Mouse (Mus musculus): Measurements from ENCODE around the gene Ip6k2. TPM values are rescaled to one million over a fixed set of nuclear protein-coding genes. Genes with fewer than 3 reads are reported as not detected.

Ip6k2 gene
- total and polyA plus RNA-seq, 3 experiments: 23.6 to 28.4 (median 27.2) TPM

DNA sequence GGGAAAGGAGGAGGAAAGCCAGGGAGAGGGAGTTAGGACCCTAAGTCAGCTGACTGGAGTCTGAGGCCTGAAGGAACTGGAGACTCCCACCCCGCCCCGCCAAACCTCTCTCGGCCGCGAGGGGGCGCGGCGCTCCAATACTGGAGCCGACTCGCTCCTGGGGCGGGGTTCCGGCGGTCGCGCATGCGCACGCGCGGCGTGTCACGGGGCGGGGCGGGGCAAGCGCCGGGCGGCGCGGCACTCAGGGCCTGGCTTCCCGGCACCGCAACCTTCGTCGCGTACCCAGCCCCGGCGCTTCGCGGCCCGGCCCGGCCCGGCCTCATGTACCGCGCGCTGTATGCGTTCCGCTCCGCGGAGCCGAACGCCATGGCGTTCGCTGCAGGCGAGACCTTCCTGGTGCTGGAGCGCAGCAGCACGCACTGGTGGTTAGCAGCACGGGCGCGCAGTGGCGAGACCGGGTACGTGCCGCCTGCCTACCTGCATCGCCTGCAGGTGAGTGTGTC is 24.6 kb downstream of the Ip6k2 start, which contains the start of gene Nckipsd (continued):
- no peak for TF ChIP-seq ETS1 (conservative IDR thresholded peaks at IDR 0.05; ENCODE audit: low read depth, low read length)
- TF ChIP-seq EP300 (IDR thresholded peaks at IDR 0.05; ENCODE audit: low read length): no peak
- no peak for TF ChIP-seq ZMIZ1 (IDR thresholded peaks at IDR 0.05; ENCODE audit: low read depth, low read length)
- TF ChIP-seq CTCF (conservative IDR thresholded peaks at IDR 0.05 in 1 of 2, IDR thresholded peaks at IDR 0.05 in 1 of 2; ENCODE audit: low read depth in 2 of 2, low read length in 2 of 2): peak; percentile 40 to 81
- no peak for TF ChIP-seq USF2 (conservative IDR thresholded peaks at IDR 0.05; ENCODE audit: low read depth, low read length)
- TF ChIP-seq ELF1 (IDR thresholded peaks at IDR 0.05; ENCODE audit: low read depth, low read length): peak; percentile 58; the same call in 1 of the 2 replicates
- peak; percentile 56 for TF ChIP-seq RAD21 (IDR thresholded peaks at IDR 0.05; ENCODE audit: low read depth, low read length)
- TF ChIP-seq RCOR1 (conservative IDR thresholded peaks at IDR 0.05; ENCODE audit: low read depth, low read length): no peak
- TF ChIP-seq MYC (IDR thresholded peaks at IDR 0.05; ENCODE audit: low read depth, low read length): no peak
- no peak for TF ChIP-seq JUND (conservative IDR thresholded peaks at IDR 0.05; ENCODE audit: low read depth, low read length)
- TF ChIP-seq SIN3A (IDR thresholded peaks at IDR 0.05; ENCODE audit: low read length): peak; percentile 52
- TF ChIP-seq ZKSCAN1 (IDR thresholded peaks at IDR 0.05; ENCODE audit: borderline replicate concordance, low read depth, low read length): no peak
- peak; percentile 90 for TF ChIP-seq MAZ (IDR thresholded peaks at IDR 0.05; ENCODE audit: low read depth, low read length)

- no peak for TF ChIP-seq CHD2 (IDR thresholded peaks at IDR 0.05; ENCODE audit: low read length)
- peak; percentile 9; the same call in 1 of the 2 replicates for TF ChIP-seq UBTF (IDR thresholded peaks at IDR 0.05; ENCODE audit: low read depth, low read length)
- 0 out of 2 replicates have a peak, but pooled peaks have one; percentile 2 for TF ChIP-seq NRF1 (IDR thresholded peaks at IDR 0.05; ENCODE audit: low read depth, low read length)
- Histone ChIP-seq H3K4me3 (replicated peaks in 1 of 3; ENCODE audit: low read depth in 2 of 3, low read length in 2 of 3, poor library complexity in 1 of 3) (peak overlapping the region; percentile 77 to 96 (median 77)), H3K27me3 (replicated peaks) (no peaks in the 10 kb centered on the region), H3K36me3 (replicated peaks in 1 of 2; ENCODE audit: control insufficient read depth in 1 of 2, insufficient read depth in 1 of 2, low read length in 1 of 2) (peaks cover 46 to 73% of the 10 kb centered on the region in 2 experiments), H3K9me3 (replicated peaks; ENCODE audit: low read length) (no peaks in the 10 kb centered on the region), H3K9ac (ENCODE audit: insufficient read depth, low read depth) (no peak overlapping the region), H3K4me1 (ENCODE audit: control insufficient read depth in 1 of 2, insufficient read depth in 2 of 2) (peaks cover 13 to 39% of the 10 kb centered on the region in 2 experiments), H3K4me2 (ENCODE audit: insufficient read depth, low read depth, poor library complexity, severe bottlenecking) (peak overlapping the region; percentile 74), H3K79me2 (replicated peaks; ENCODE audit: control insufficient read depth, extremely low read depth, insufficient read depth, poor library complexity, severe bottlenecking) (no peaks in the 10 kb centered on the region), H3K27ac (ENCODE audit: insufficient read depth, low read depth) (peak overlapping the region; percentile 4; the same call in 1 of the 2 replicates)
- no peak for DNase-seq (ENCODE audit: extremely low read depth)
- in situ Hi-C loops (cut with MboI; ENCODE audit: low pct_ligation_motif_present, low pct_unique_long_range_greater_than_20kb, low sequenced_read_pairs): loop anchor here (10.0 kb wide), 1 partner anchor 54 kb away; no protein-coding TSS in a partner anchor
- dilution Hi-C loops (cut with MboI; ENCODE audit: extremely low pct_ligation_motif_present, extremely low pct_unique_long_range_greater_than_20kb, low sequenced_read_pairs): no loop called here
Measured at GRCm38 (mm10) chr9:108809188-108809587, 25.6 kb downstream of the Ip6k2 start.

GRCm38 (mm10) chr9:108809723-108810122 is 26.1 kb downstream of the Ip6k2 start:
- H3K4me3 ChIP-seq (replicated peaks in 1 of 3; ENCODE audit: low read depth in 2 of 3, low read length in 2 of 3, poor library complexity in 1 of 3): peak overlapping the region in 2 of 3 experiments; percentile 21 to 77
- dilution Hi-C loops (cut with MboI; ENCODE audit: extremely low pct_ligation_motif_present, extremely low pct_unique_long_range_greater_than_20kb, low sequenced_read_pairs): no loop called here
- peaks cover 45 to 73% of the 10 kb centered on the region in 2 experiments for H3K36me3 ChIP-seq (replicated peaks in 1 of 2; ENCODE audit: control insufficient read depth in 1 of 2, insufficient read depth in 1 of 2, low read length in 1 of 2)
- TF ChIP-seq ZC3H11A (IDR thresholded peaks at IDR 0.05; ENCODE audit: low read depth, low read length) (no peak), EP300 (IDR thresholded peaks at IDR 0.05; ENCODE audit: low read length) (peak; percentile 95), HCFC1 (IDR thresholded peaks at IDR 0.05; ENCODE audit: low read depth, low read length) (peak; percentile 21; the same call in 1 of the 2 replicates), TCF12 (IDR thresholded peaks at IDR 0.05; ENCODE audit: low read depth, low read length) (peak; percentile 79; the same call in 1 of the 2 replicates), SMC3 (IDR thresholded peaks at IDR 0.05; ENCODE audit: low read depth, low read length) (0 out of 2 replicates have a peak, but pooled peaks have one; percentile 20), RAD21 (IDR thresholded peaks at IDR 0.05; ENCODE audit: low read depth, low read length) (peak; percentile 15), MAZ (IDR thresholded peaks at IDR 0.05; ENCODE audit: low read depth, low read length) (peak; percentile 81; the same call in 1 of the 2 replicates), MAX (IDR thresholded peaks at IDR 0.05; ENCODE audit: low read length) (no peak), PAX5 (IDR thresholded peaks at IDR 0.05; ENCODE audit: low read length) (no peak), BHLHE40 (IDR thresholded peaks at IDR 0.05; ENCODE audit: low read depth, low read length) (peak; percentile 78), CHD2 (IDR thresholded peaks at IDR 0.05; ENCODE audit: low read length) (no peak), NRF1 (IDR thresholded peaks at IDR 0.05; ENCODE audit: low read depth, low read length) (no peak), CHD1 (IDR thresholded peaks at IDR 0.05; ENCODE audit: low read depth, low read length) (no peak), UBTF (IDR thresholded peaks at IDR 0.05; ENCODE audit: low read depth, low read length) (no peak), MAFK (IDR thresholded peaks at IDR 0.05; ENCODE audit: insufficient replicate concordance, low read length) (peak; percentile 70), TBP (conservative IDR thresholded peaks at IDR 0.05; ENCODE audit: low read depth, low read length) (no peak), POLR2AphosphoS2 (IDR thresholded peaks at IDR 0.05; ENCODE audit: low read depth, low read length) (no peak), RCOR1 (conservative IDR thresholded peaks at IDR 0.05; ENCODE audit: low read depth, low read length) (peak; percentile 81), USF1 (IDR thresholded peaks at IDR 0.05; ENCODE audit: low read depth, low read length) (no peak)

More at GRCm38 (mm10) chr9:108809723-108810122, 26.1 kb downstream of the Ip6k2 start:
- Histone ChIP-seq H3K27ac (ENCODE audit: insufficient read depth, low read depth) (no peak overlapping the region), H3K9ac (ENCODE audit: insufficient read depth, low read depth) (no peak overlapping the region), H3K27me3 (replicated peaks) (no peaks in the 10 kb centered on the region), H3K4me1 (ENCODE audit: control insufficient read depth in 1 of 2, insufficient read depth in 2 of 2) (peaks cover 13 to 39% of the 10 kb centered on the region in 2 experiments), H3K9me3 (replicated peaks; ENCODE audit: low read length) (no peaks in the 10 kb centered on the region), H3K79me2 (replicated peaks; ENCODE audit: control insufficient read depth, extremely low read depth, insufficient read depth, poor library complexity, severe bottlenecking) (no peaks in the 10 kb centered on the region), H3K4me2 (ENCODE audit: insufficient read depth, low read depth, poor library complexity, severe bottlenecking) (peak overlapping the region; percentile 74)
- peak; percentile 79 for DNase-seq (ENCODE audit: extremely low read depth)
- in situ Hi-C loops (cut with MboI; ENCODE audit: low pct_ligation_motif_present, low pct_unique_long_range_greater_than_20kb, low sequenced_read_pairs): loop anchor here (10.0 kb wide), 1 partner anchor 55 kb away; no protein-coding TSS in a partner anchor
